Mouse (Mus musculus) stomach, embryonic 14.5 days (tissue): ENCODE measurements at regions not wholly inside any gene's neighbourhood (a gene's known extent, or its start where the extent isn't known, plus 50 kb on each side); places are given as distances from the start of the nearest gene placed in this dataset.
A peak's percentile ranks its signal among the peaks of the same experiment; 100 is the strongest.

Experiments
- ATAC-seq: fragments of 200-750 bp; cut with Nextera tagmentation; 2 replicates; pipeline ENCODE4 v1.8.0; 2017; ENCODE audit warnings: low read depth, moderate TSS enrichment; ENCODE audit not compliant: insufficient number of reproducible peaks, insufficient read depth, low FRiP score
- H3K27ac ChIP-seq: fragments of 300-500 bp; sonication (generic); 2 replicates; pipeline ENCODE4 v1.5.1; 2014; ENCODE audit warnings: mild to moderate bottlenecking, low read length, moderate library complexity, mixed read lengths
- H3K27me3 ChIP-seq: fragments of 300-500 bp; sonication (generic); 2 replicates; pipeline ENCODE4 v1.6.1; 2014; ENCODE audit warnings: low read length, control low read depth, mixed read lengths; ENCODE audit not compliant: control insufficient read depth, insufficient read depth
- H3K36me3 ChIP-seq: fragments of 300-500 bp; sonication (generic); 2 replicates; pipeline ENCODE4 v1.6.1; 2014; ENCODE audit warnings: mild to moderate bottlenecking, control low read depth, low read length, moderate library complexity, mixed read lengths; ENCODE audit not compliant: control insufficient read depth, insufficient read depth
- H3K4me1 ChIP-seq: fragments of 300-500 bp; sonication (generic); 2 replicates; pipeline ENCODE4 v1.6.1; 2014; ENCODE audit warnings: low read length, control low read depth, mixed read lengths; ENCODE audit not compliant: control insufficient read depth, insufficient read depth
- H3K4me2 ChIP-seq: fragments of 300-500 bp; sonication (generic); replicated peaks from 2 replicates; pipeline ENCODE4 v1.6.1; 2014; ENCODE audit warnings: low read depth, low read length, control low read depth
- H3K4me3 ChIP-seq: fragments of 300-500 bp; sonication (generic); 2 replicates; pipeline ENCODE4 v1.5.1; 2014; ENCODE audit warnings: low read depth, low read length, control low read depth
- H3K9ac ChIP-seq: fragments of 300-500 bp; sonication (generic); replicated peaks from 2 replicates; pipeline ENCODE4 v1.6.1; 2014; ENCODE audit warnings: low read depth, mild to moderate bottlenecking, control low read depth, low read length, moderate library complexity, mixed read lengths
- H3K9me3 ChIP-seq: fragments of 300-500 bp; sonication (generic); 2 replicates; pipeline ENCODE4 v1.6.1; 2016; ENCODE audit warnings: low read depth, low read length, control low read depth; ENCODE audit not compliant: control insufficient read depth
- WGBS: fragments of 180-500 bp; shearing (Covaris S2); extraction: QIAGEN DNeasy Blood & Tissue Kit; methylation state at CpG from one replicate; pipeline ENCODE4 v1.1.7; 2014; 5-methylcytosine and 5-hydroxymethylcytosine counted together

- no peaks in the 10 kb centered on the region for H3K36me3 ChIP-seq
- H3K4me2 ChIP-seq: no peak overlapping the region
- no peak for ATAC-seq
- H3K9ac ChIP-seq: no peak overlapping the region
- no peak overlapping the region for H3K27ac ChIP-seq
- no peaks in the 10 kb centered on the region for H3K27me3 ChIP-seq
- H3K4me1 ChIP-seq: peaks cover 6% of the 10 kb centered on the region; the same call in 1 of the 2 replicates
- H3K4me3 ChIP-seq: no peak overlapping the region
- H3K9me3 ChIP-seq: no peaks in the 10 kb centered on the region
- 68% methylated on average over 3 of the region's 3 CpGs for WGBS
Measured at GRCm38 (mm10) chr16:42779957-42780356, 95.7 kb upstream of the Zbtb20 start.

DNA sequence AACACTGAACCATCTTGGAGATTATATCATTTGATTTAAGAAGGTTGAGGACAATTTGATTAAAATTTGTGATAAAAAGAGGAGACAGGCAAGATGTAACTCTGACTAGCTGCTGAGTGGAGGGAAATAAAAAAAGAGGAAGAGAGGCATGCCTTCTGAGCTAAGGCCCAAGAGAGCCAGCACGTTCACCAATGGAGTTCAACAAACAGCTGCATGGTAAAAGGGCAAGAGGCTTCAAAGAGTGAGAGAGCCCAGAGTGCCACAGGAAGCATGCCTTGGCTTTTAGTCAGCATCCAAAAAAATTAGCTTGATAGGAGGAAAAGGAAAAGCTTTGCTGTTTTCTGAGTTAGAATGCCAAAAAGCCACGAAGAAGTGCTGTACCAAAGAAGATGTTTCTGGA lies 103.0 kb upstream of the Zbtb20 start:
- Histone ChIP-seq H3K9ac (no peak overlapping the region), H3K27me3 (no peaks in the 10 kb centered on the region), H3K9me3 (no peaks in the 10 kb centered on the region), H3K4me3 (no peak overlapping the region), H3K4me1 (no peaks in the 10 kb centered on the region), H3K4me2 (no peak overlapping the region), H3K27ac (no peak overlapping the region), H3K36me3 (no peaks in the 10 kb centered on the region)
- 85% methylated on average over 2 of the region's 2 CpGs for WGBS
- no peak for ATAC-seq

DNA sequence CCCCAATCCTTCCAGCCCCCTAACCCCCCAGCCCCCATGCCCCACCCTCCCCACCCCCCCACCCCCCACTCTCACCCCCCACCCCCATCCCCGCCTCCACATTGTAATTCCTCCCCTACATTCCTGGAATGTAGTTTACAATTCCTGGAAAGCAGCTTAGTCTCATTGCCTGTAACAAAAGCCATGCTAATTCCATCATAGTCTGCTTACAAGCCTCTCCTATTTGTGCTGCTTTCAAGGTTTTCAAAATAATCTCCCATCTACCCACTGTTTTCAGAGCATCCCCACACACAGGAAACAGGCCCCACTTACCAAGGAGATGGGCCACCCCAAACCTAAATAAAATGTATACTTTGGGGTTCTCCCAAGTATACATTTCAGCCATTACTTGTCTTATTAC lies 105.5 kb upstream of the Zbtb20 start:
- WGBS: 92% methylated on average over 1 of the region's 1 CpGs
- ATAC-seq: no peak
- Histone ChIP-seq H3K4me2 (no peak overlapping the region), H3K4me3 (no peak overlapping the region), H3K36me3 (no peaks in the 10 kb centered on the region), H3K9me3 (no peaks in the 10 kb centered on the region), H3K4me1 (no peaks in the 10 kb centered on the region), H3K27me3 (no peaks in the 10 kb centered on the region), H3K27ac (no peak overlapping the region), H3K9ac (no peak overlapping the region)

GRCm38 (mm10) chr16:42748681-42749080 lies 127.0 kb upstream of the Zbtb20 start:
- Histone ChIP-seq H3K27ac (no peak overlapping the region), H3K4me2 (no peak overlapping the region), H3K4me1 (0 out of 2 replicates have a peak, but pooled peaks cover 8% of the 10 kb centered on the region), H3K4me3 (no peak overlapping the region), H3K36me3 (no peaks in the 10 kb centered on the region), H3K27me3 (no peaks in the 10 kb centered on the region), H3K9ac (no peak overlapping the region), H3K9me3 (no peaks in the 10 kb centered on the region)
- WGBS: 74% methylated on average over 5 of the region's 5 CpGs
- ATAC-seq: no peak

- H3K4me1 ChIP-seq: 0 out of 2 replicates have a peak, but pooled peaks cover 8% of the 10 kb centered on the region
- no peaks in the 10 kb centered on the region for H3K9me3 ChIP-seq
- ATAC-seq: no peak
- WGBS: 28% methylated on average over 11 of the region's 11 CpGs
- H3K9ac ChIP-seq: no peak overlapping the region
- H3K27ac ChIP-seq: peak overlapping the region; percentile 39; the same call in 1 of the 2 replicates
- no peaks in the 10 kb centered on the region for H3K27me3 ChIP-seq
- 0 out of 2 replicates have a peak overlapping the region, but pooled peaks have one; percentile 10 for H3K4me2 ChIP-seq
- H3K36me3 ChIP-seq: no peaks in the 10 kb centered on the region
- no peak overlapping the region for H3K4me3 ChIP-seq
Measured at GRCm38 (mm10) chr16:42745943-42746675, 129.6 kb upstream of the Zbtb20 start.

DNA sequence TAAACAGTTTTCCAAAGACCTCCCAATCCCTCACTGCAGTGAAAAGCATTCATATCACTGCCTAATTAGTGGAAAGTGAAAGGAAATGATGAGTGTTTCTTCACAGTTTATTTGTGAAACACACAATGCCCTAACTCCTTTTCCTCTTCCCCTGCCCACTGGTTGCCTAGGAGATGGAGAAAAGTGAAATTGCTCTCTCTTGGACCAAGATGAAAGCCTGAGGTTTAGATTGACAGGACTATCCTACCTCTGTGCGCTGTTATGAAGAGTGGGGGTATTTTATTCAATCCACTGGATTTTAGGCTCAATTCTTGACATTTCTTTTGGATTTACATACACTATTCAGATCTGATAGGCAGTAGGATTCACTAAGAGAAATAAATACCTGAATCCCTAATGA lies 132.1 kb upstream of the Zbtb20 start:
- H3K9ac ChIP-seq: no peak overlapping the region
- no peak overlapping the region for H3K4me2 ChIP-seq
- H3K9me3 ChIP-seq: no peaks in the 10 kb centered on the region
- no peak overlapping the region for H3K27ac ChIP-seq
- ATAC-seq: no peak
- H3K4me3 ChIP-seq: no peak overlapping the region
- 75% methylated on average over 1 of the region's 1 CpGs for WGBS
- no peaks in the 10 kb centered on the region for H3K27me3 ChIP-seq
- H3K36me3 ChIP-seq: no peaks in the 10 kb centered on the region
- H3K4me1 ChIP-seq: 0 out of 2 replicates have a peak, but pooled peaks cover 8% of the 10 kb centered on the region

DNA sequence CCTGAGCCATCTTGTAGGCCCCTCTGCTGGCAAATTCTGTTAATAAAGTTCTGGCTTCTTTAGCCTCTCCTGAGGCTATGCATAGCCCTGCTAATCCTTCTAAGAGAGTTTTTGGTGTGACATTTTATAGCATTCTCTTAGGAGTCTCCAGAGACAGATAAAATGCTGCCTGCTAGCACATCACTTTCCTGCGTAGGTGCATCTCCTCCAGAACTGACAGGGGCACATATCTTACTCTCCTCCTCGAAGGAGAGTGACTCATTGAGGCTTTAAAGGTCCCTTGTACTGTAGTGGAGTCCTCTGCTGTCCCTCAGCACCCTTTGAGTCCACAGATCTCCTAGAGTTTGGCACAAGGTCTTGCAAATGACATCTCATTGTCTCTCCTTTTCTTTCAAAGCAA lies 132.6 kb upstream of the Zbtb20 start:
- no peak overlapping the region for H3K4me2 ChIP-seq
- WGBS: 77% methylated on average over 2 of the region's 2 CpGs
- H3K4me1 ChIP-seq: 0 out of 2 replicates have a peak, but pooled peaks cover 8% of the 10 kb centered on the region
- H3K27me3 ChIP-seq: no peaks in the 10 kb centered on the region
- no peaks in the 10 kb centered on the region for H3K9me3 ChIP-seq
- no peak for ATAC-seq
- H3K27ac ChIP-seq: no peak overlapping the region
- H3K36me3 ChIP-seq: no peaks in the 10 kb centered on the region
- H3K4me3 ChIP-seq: no peak overlapping the region
- no peak overlapping the region for H3K9ac ChIP-seq

- ATAC-seq: no peak
- Histone ChIP-seq H3K27me3 (no peaks in the 10 kb centered on the region), H3K27ac (no peak overlapping the region), H3K9me3 (no peaks in the 10 kb centered on the region), H3K36me3 (no peaks in the 10 kb centered on the region), H3K4me3 (no peak overlapping the region), H3K4me1 (no peaks in the 10 kb centered on the region), H3K9ac (no peak overlapping the region), H3K4me2 (no peak overlapping the region)
- 66% methylated on average over 7 of the region's 7 CpGs for WGBS
Measured at GRCm38 (mm10) chr16:42727826-42728225, 147.9 kb upstream of the Zbtb20 start.

GRCm38 (mm10) chr16:42719915-42720314 lies 155.8 kb upstream of the Zbtb20 start:
- H3K4me2 ChIP-seq: no peak overlapping the region
- H3K27me3 ChIP-seq: no peaks in the 10 kb centered on the region
- H3K4me1 ChIP-seq: no peaks in the 10 kb centered on the region
- 79% methylated on average over 3 of the region's 3 CpGs for WGBS
- H3K9me3 ChIP-seq: no peaks in the 10 kb centered on the region
- no peak overlapping the region for H3K4me3 ChIP-seq
- H3K36me3 ChIP-seq: no peaks in the 10 kb centered on the region
- no peak for ATAC-seq
- H3K9ac ChIP-seq: no peak overlapping the region
- no peak overlapping the region for H3K27ac ChIP-seq
